9 mouse cellular contexts compared by ENCODE assay signal in genomic region chr11:69196766-69197165, GRCm38 (mm10). TPM values are rescaled to one million over a fixed set of nuclear protein-coding genes. Genes with fewer than 3 reads are reported as not detected.
DNase-seq lines count a peak whose midpoint lies in the region; ATAC-seq lines count a peak whose summit lies in the region.
"Had no signal": no experiment of that assay in that cellular context is flagged by ENCODE, and none has a peak within 500 bp of the region (broad histone marks: within the 10 kb centered on the region; RNA-seq: fewer than 3 reads in every experiment).

No protein-coding gene starts in this region.

- WGBS in liver, embryonic 11.5 days: 9% methylated on average over 5 of the region's 5 CpGs
- 6% methylated on average over 5 of the region's 5 CpGs for WGBS in liver, embryonic 12.5 days (ENCODE audit: insufficient replicate concordance)
- WGBS in hindbrain, embryonic 10.5 days: 9% methylated on average over 5 of the region's 5 CpGs
- 10% methylated on average over 5 of the region's 5 CpGs for WGBS in midbrain, embryonic 15.5 days

- H3K36me3 ChIP-seq in liver, embryonic 11.5 days (ENCODE audit: control insufficient read depth, insufficient read depth, low read length): no peaks in the 10 kb centered on the region
- no peaks in the 10 kb centered on the region for H3K36me3 ChIP-seq in liver, embryonic 12.5 days
- H3K36me3 ChIP-seq in hindbrain, embryonic 10.5 days: no peaks in the 10 kb centered on the region
- H3K36me3 ChIP-seq in midbrain, embryonic 15.5 days (replicated peaks): no peaks in the 10 kb centered on the region

- DNase-seq in liver, embryonic 11.5 days (ENCODE audit: low spot score): no peak
- peak; percentile 78 for DNase-seq in cerebellum, adult 9-11 months
- DNase-seq in hindbrain, embryonic 10.5 days (ENCODE audit: low spot score): no peak
- no peak for DNase-seq in layer of hippocampus, adult 11-12 months (ENCODE audit: low spot score)
- DNase-seq in natural killer cell, adult 2 months (ENCODE audit: low spot score in 2 of 2): no peak

- H3K4me2 ChIP-seq in liver, embryonic 11.5 days: peak overlapping the region; percentile 41
- H3K4me2 ChIP-seq in liver, embryonic 12.5 days: no peak overlapping the region
- H3K4me2 ChIP-seq in midbrain, embryonic 15.5 days: peak overlapping the region; percentile 48

- 0 out of 2 replicates have a peak overlapping the region, but pooled peaks have one; percentile 3 for H3K4me3 ChIP-seq in liver, embryonic 11.5 days (ENCODE audit: low read depth, low read length)
- no peak overlapping the region for H3K4me3 ChIP-seq in liver, embryonic 12.5 days
- H3K4me3 ChIP-seq in hindbrain, embryonic 10.5 days: peak overlapping the region; percentile 38
- H3K4me3 ChIP-seq in midbrain, embryonic 15.5 days: peak overlapping the region; percentile 28

- H3K9me3 ChIP-seq in liver, embryonic 11.5 days (ENCODE audit: control insufficient read depth, low read length): no peaks in the 10 kb centered on the region
- no peaks in the 10 kb centered on the region for H3K9me3 ChIP-seq in liver, embryonic 12.5 days (replicated peaks)
- H3K9me3 ChIP-seq in hindbrain, embryonic 10.5 days: no peaks in the 10 kb centered on the region
- no peaks in the 10 kb centered on the region for H3K9me3 ChIP-seq in midbrain, embryonic 15.5 days

- H3K4me1 ChIP-seq in liver, embryonic 11.5 days (replicated peaks; ENCODE audit: control insufficient read depth, insufficient read depth, low read length): no peaks in the 10 kb centered on the region
- H3K4me1 ChIP-seq in liver, embryonic 12.5 days: peaks cover 6% of the 10 kb centered on the region; the same call in 1 of the 2 replicates
- H3K4me1 ChIP-seq in hindbrain, embryonic 10.5 days (replicated peaks): peaks cover 11% of the 10 kb centered on the region
- H3K4me1 ChIP-seq in midbrain, embryonic 15.5 days: peaks cover 8% of the 10 kb centered on the region; the same call in 1 of the 2 replicates

- H3K27me3 ChIP-seq in liver, embryonic 11.5 days (replicated peaks; ENCODE audit: control insufficient read depth, insufficient read depth, low read length): peaks cover 26% of the 10 kb centered on the region
- peaks cover 55% of the 10 kb centered on the region for H3K27me3 ChIP-seq in liver, embryonic 12.5 days (replicated peaks)
- H3K27me3 ChIP-seq in hindbrain, embryonic 10.5 days (ENCODE audit: insufficient read depth, poor library complexity, severe bottlenecking): peaks cover 47% of the 10 kb centered on the region
- H3K27me3 ChIP-seq in midbrain, embryonic 15.5 days (replicated peaks): peaks cover 22% of the 10 kb centered on the region

- no peak overlapping the region for H3K9ac ChIP-seq in liver, embryonic 11.5 days (ENCODE audit: low read depth, low read length)
- no peak overlapping the region for H3K9ac ChIP-seq in liver, embryonic 12.5 days
- peak overlapping the region; percentile 5; the same call in 1 of the 2 replicates for H3K9ac ChIP-seq in midbrain, embryonic 15.5 days

- H3K27ac ChIP-seq in liver, embryonic 11.5 days (ENCODE audit: low read depth, low read length): no peak overlapping the region
- no peak overlapping the region for H3K27ac ChIP-seq in liver, embryonic 12.5 days
- H3K27ac ChIP-seq in hindbrain, embryonic 10.5 days: no peak overlapping the region
- H3K27ac ChIP-seq in midbrain, embryonic 15.5 days: no peak overlapping the region
- H3K27ac ChIP-seq: macrophage had no signal

- ATAC-seq in liver, embryonic 11.5 days (replicated peaks; ENCODE audit: low FRiP score): no peak
- no peak for ATAC-seq in liver, embryonic 12.5 days
- no peak for ATAC-seq in midbrain, embryonic 15.5 days (replicated peaks)
- ATAC-seq in erythroblast, adult 5-6 weeks (replicated peaks; ENCODE audit: low FRiP score, poor library complexity, severe bottlenecking): no peak

RNA-seq across cellular contexts. Expression of gene Alox8, which starts 0.9 kb away (rescaled TPM):
- 0.12 TPM in 1 of 2 replicates, not detected in the other for polyA plus RNA-seq in liver, embryonic 11.5 days (2014; fragmentation: Nextera tagmentation; extraction: Ambion mirVana)
- not detected in 2 replicates for polyA plus RNA-seq in liver, embryonic 12.5 days (2016; fragmentation: Nextera tagmentation; extraction: Ambion mirVana)
- 0.10 TPM in 1 of 2 replicates, not detected in the other for polyA plus RNA-seq in hindbrain, embryonic 10.5 days (2016; fragmentation: Nextera tagmentation; extraction: Ambion mirVana)
- polyA plus RNA-seq in midbrain, embryonic 15.5 days (2015; fragmentation: Nextera tagmentation; extraction: Ambion mirVana): 0.25 and 0.87 TPM in 2 replicates
- not detected in 2 replicates for total RNA-seq in erythroblast, adult 5-6 weeks (2015; ENCODE audit: low replicate concordance)
- total RNA-seq in erythroblast, adult 5-6 weeks (2017; ENCODE audit: low replicate concordance): 0.34 TPM in 1 of 2 replicates, not detected in the other
- polyA plus RNA-seq: macrophage had no signal

RNA-seq across cellular contexts. Expression of gene Alox12b, which starts 40.0 kb away (rescaled TPM):
- polyA plus RNA-seq in liver, embryonic 11.5 days (2014; fragmentation: Nextera tagmentation; extraction: Ambion mirVana): not detected in 2 replicates
- not detected in 2 replicates for polyA plus RNA-seq in liver, embryonic 12.5 days (2016; fragmentation: Nextera tagmentation; extraction: Ambion mirVana)
- polyA plus RNA-seq in hindbrain, embryonic 10.5 days (2016; fragmentation: Nextera tagmentation; extraction: Ambion mirVana): not detected in 2 replicates
- polyA plus RNA-seq in midbrain, embryonic 15.5 days (2015; fragmentation: Nextera tagmentation; extraction: Ambion mirVana): 0.28 and 0.41 TPM in 2 replicates
- total RNA-seq in erythroblast, adult 5-6 weeks (2015; ENCODE audit: low replicate concordance): not detected in 2 replicates
- not detected in 2 replicates for total RNA-seq in erythroblast, adult 5-6 weeks (2017; ENCODE audit: low replicate concordance)
- polyA plus RNA-seq: macrophage had no signal

RNA-seq across cellular contexts. Expression of gene Gucy2e, which starts 40.1 kb away (rescaled TPM):
- 0.04 and 0.05 TPM in 2 replicates for polyA plus RNA-seq in liver, embryonic 11.5 days (2014; fragmentation: Nextera tagmentation; extraction: Ambion mirVana)
- polyA plus RNA-seq in liver, embryonic 12.5 days (2016; fragmentation: Nextera tagmentation; extraction: Ambion mirVana): not detected in 2 replicates
- polyA plus RNA-seq in hindbrain, embryonic 10.5 days (2016; fragmentation: Nextera tagmentation; extraction: Ambion mirVana): 0.06 and 0.09 TPM in 2 replicates
- 0.75 and 0.92 TPM in 2 replicates for polyA plus RNA-seq in midbrain, embryonic 15.5 days (2015; fragmentation: Nextera tagmentation; extraction: Ambion mirVana)
- total RNA-seq in erythroblast, adult 5-6 weeks (2015; ENCODE audit: low replicate concordance): not detected in 2 replicates
- under 0.01 TPM in 1 of 2 replicates, not detected in the other for total RNA-seq in erythroblast, adult 5-6 weeks (2017; ENCODE audit: low replicate concordance)
- polyA plus RNA-seq: macrophage had no signal
